Mouse (Mus musculus) heart, embryonic 11.5 days (tissue): Measurements from ENCODE around the gene Pced1a. TPM values are rescaled to one million over a fixed set of nuclear protein-coding genes. Genes with fewer than 3 reads are reported as not detected.

Source experiments
- ATAC-seq: fragments of 200-750 bp; cut with Nextera tagmentation; replicated peaks from 2 replicates; pipeline ENCODE4 v1.8.0; 2017; ENCODE audit warnings: moderate library complexity; ENCODE audit not compliant: insufficient number of reproducible peaks, low FRiP score, low TSS enrichment
- H3K27ac ChIP-seq: fragments of 300-500 bp; sonication (generic); 2 replicates; pipeline ENCODE4 v1.5.1; 2014; ENCODE audit warnings: mild to moderate bottlenecking, low read depth, low read length
- H3K27me3 ChIP-seq: fragments of 300-500 bp; sonication (generic); 2 replicates; pipeline ENCODE4 v1.6.1; 2014; ENCODE audit warnings: mild to moderate bottlenecking, low read length, mixed read lengths; ENCODE audit not compliant: control insufficient read depth, insufficient read depth
- H3K36me3 ChIP-seq: fragments of 300-500 bp; sonication (generic); 2 replicates; pipeline ENCODE4 v1.6.1; 2014; ENCODE audit warnings: mild to moderate bottlenecking, low read length, moderate library complexity, mixed read lengths; ENCODE audit not compliant: control insufficient read depth, insufficient read depth
- H3K4me1 ChIP-seq: fragments of 300-500 bp; sonication (generic); 2 replicates; pipeline ENCODE4 v1.6.1; 2014; ENCODE audit warnings: low read length; ENCODE audit not compliant: control insufficient read depth, insufficient read depth
- H3K4me2 ChIP-seq: fragments of 300-500 bp; sonication (generic); 2 replicates; pipeline ENCODE4 v1.6.1; 2014; ENCODE audit warnings: mild to moderate bottlenecking, moderate library complexity
- H3K4me3 ChIP-seq: fragments of 300-500 bp; sonication (generic); 2 replicates; pipeline ENCODE4 v1.5.1; 2014; ENCODE audit warnings: low read depth, low read length
- H3K9ac ChIP-seq: fragments of 300-500 bp; sonication (generic); 2 replicates; pipeline ENCODE4 v1.6.1; 2014; ENCODE audit warnings: mild to moderate bottlenecking, low read depth, low read length, moderate library complexity
- H3K9me3 ChIP-seq: fragments of 300-500 bp; sonication (generic); replicated peaks from 2 replicates; pipeline ENCODE4 v1.6.1; 2016; ENCODE audit warnings: low read length; ENCODE audit not compliant: control insufficient read depth
- WGBS: fragments of 180-500 bp; shearing (Covaris S2); extraction: QIAGEN DNeasy Blood & Tissue Kit; methylation state at CpG from one replicate; pipeline ENCODE4 v1.1.7; 2014; ENCODE audit not compliant: insufficient replicate concordance; 5-methylcytosine and 5-hydroxymethylcytosine counted together
- polyA plus RNA-seq: library from polyadenylated mRNA; unstranded; fragments of >200 nt; fragmentation: Nextera tagmentation; extraction: Ambion mirVana; gene quantifications from 2 replicates; pipeline ENCODE4 v1.2.1, GENCODE M21; 2014

Gene Pced1a
- polyA plus RNA-seq, 1 experiment from 2014 or later: 7.9 TPM

- no peaks in the 10 kb centered on the region for H3K27me3 ChIP-seq
- H3K4me1 ChIP-seq: peaks cover 23% of the 10 kb centered on the region
- no peaks in the 10 kb centered on the region for H3K36me3 ChIP-seq
- no peak overlapping the region for H3K4me2 ChIP-seq
- H3K4me3 ChIP-seq: no peak overlapping the region
- no peaks in the 10 kb centered on the region for H3K9me3 ChIP-seq
- H3K9ac ChIP-seq: no peak overlapping the region
- no peak for ATAC-seq
- no peak overlapping the region for H3K27ac ChIP-seq
Measured at GRCm38 (mm10) chr2:130448449-130448848, 23.9 kb upstream of the Pced1a start.

- H3K9me3 ChIP-seq: no peaks in the 10 kb centered on the region
- no peaks in the 10 kb centered on the region for H3K27me3 ChIP-seq
- 84% methylated on average over 10 of the region's 10 CpGs for WGBS
- H3K4me2 ChIP-seq: no peak overlapping the region
- no peak overlapping the region for H3K27ac ChIP-seq
- H3K4me3 ChIP-seq: no peak overlapping the region
- no peaks in the 10 kb centered on the region for H3K4me1 ChIP-seq
- ATAC-seq: no peak
- peaks cover 46% of the 10 kb centered on the region for H3K36me3 ChIP-seq
- H3K9ac ChIP-seq: no peak overlapping the region
Measured at GRCm38 (mm10) chr2:130442162-130442561, 17.7 kb upstream of the Pced1a start.

- Histone ChIP-seq H3K27ac (no peak overlapping the region), H3K4me2 (no peak overlapping the region), H3K36me3 (peaks cover 46% of the 10 kb centered on the region), H3K4me1 (no peaks in the 10 kb centered on the region), H3K4me3 (no peak overlapping the region), H3K9me3 (no peaks in the 10 kb centered on the region), H3K9ac (no peak overlapping the region), H3K27me3 (no peaks in the 10 kb centered on the region)
- no peak for ATAC-seq
- 86% methylated on average over 4 of the region's 4 CpGs for WGBS
Measured at GRCm38 (mm10) chr2:130439840-130440480, 15.5 kb upstream of the Pced1a start.

GRCm38 (mm10) chr2:130438861-130439260, 14.4 kb upstream of the Pced1a start:
- H3K9me3 ChIP-seq: no peaks in the 10 kb centered on the region

GRCm38 (mm10) chr2:130436769-130437168, 12.3 kb upstream of the Pced1a start:
- no peak overlapping the region for H3K27ac ChIP-seq
- 95% methylated on average over 1 of the region's 1 CpGs for WGBS
- H3K36me3 ChIP-seq: peaks cover 34% of the 10 kb centered on the region
- ATAC-seq: no peak
- H3K4me3 ChIP-seq: no peak overlapping the region
- H3K9ac ChIP-seq: no peak overlapping the region
- H3K27me3 ChIP-seq: no peaks in the 10 kb centered on the region
- H3K9me3 ChIP-seq: no peaks in the 10 kb centered on the region
- no peak overlapping the region for H3K4me2 ChIP-seq
- 0 out of 2 replicates have a peak, but pooled peaks cover 2% of the 10 kb centered on the region for H3K4me1 ChIP-seq

More at GRCm38 (mm10) chr2:130438861-130439260, 14.4 kb upstream of the Pced1a start:
- H3K36me3 ChIP-seq: peaks cover 46% of the 10 kb centered on the region
- H3K9ac ChIP-seq: no peak overlapping the region
- no peak overlapping the region for H3K4me3 ChIP-seq
- WGBS: 90% methylated on average over 3 of the region's 3 CpGs
- no peaks in the 10 kb centered on the region for H3K4me1 ChIP-seq
- no peak for ATAC-seq
- no peak overlapping the region for H3K27ac ChIP-seq
- no peaks in the 10 kb centered on the region for H3K27me3 ChIP-seq
- H3K4me2 ChIP-seq: no peak overlapping the region

- WGBS: 22% methylated on average over 4 of the region's 4 CpGs
- no peak for ATAC-seq
- no peaks in the 10 kb centered on the region for H3K27me3 ChIP-seq
Measured at GRCm38 (mm10) chr2:130433152-130433551, 8.7 kb upstream of the Pced1a start.

GRCm38 (mm10) chr2:130432157-130432556, 7.7 kb upstream of the Pced1a start:
- Histone ChIP-seq H3K4me1 (peaks cover 2% of the 10 kb centered on the region; the same call in 1 of the 2 replicates), H3K9ac (no peak overlapping the region), H3K27ac (no peak overlapping the region), H3K9me3 (no peaks in the 10 kb centered on the region), H3K4me2 (no peak overlapping the region), H3K27me3 (no peaks in the 10 kb centered on the region), H3K4me3 (no peak overlapping the region), H3K36me3 (no peaks in the 10 kb centered on the region)
- whole genome bisulfite sequencing: 75% methylated on average over 3 of the region's 3 CpGs
- no peak for ATAC-seq

More at GRCm38 (mm10) chr2:130433152-130433551, 8.7 kb upstream of the Pced1a start:
- peaks cover 4% of the 10 kb centered on the region for H3K36me3 ChIP-seq
- no peak overlapping the region for H3K27ac ChIP-seq
- no peak overlapping the region for H3K9ac ChIP-seq
- no peaks in the 10 kb centered on the region for H3K9me3 ChIP-seq
- no peak overlapping the region for H3K4me2 ChIP-seq
- H3K4me3 ChIP-seq: no peak overlapping the region
- H3K4me1 ChIP-seq: peaks cover 2% of the 10 kb centered on the region; the same call in 1 of the 2 replicates

- ATAC-seq: no peak
- Histone ChIP-seq H3K9me3 (no peaks in the 10 kb centered on the region), H3K9ac (no peak overlapping the region), H3K4me2 (no peak overlapping the region), H3K36me3 (no peaks in the 10 kb centered on the region), H3K4me3 (no peak overlapping the region), H3K27me3 (no peaks in the 10 kb centered on the region), H3K4me1 (peaks cover 2% of the 10 kb centered on the region; the same call in 1 of the 2 replicates), H3K27ac (no peak overlapping the region)
- 76% methylated on average over 3 of the region's 3 CpGs for WGBS
Measured at GRCm38 (mm10) chr2:130430484-130430883, 6.0 kb upstream of the Pced1a start.

- Histone ChIP-seq H3K4me2 (no peak overlapping the region), H3K27ac (no peak overlapping the region), H3K4me3 (no peak overlapping the region), H3K4me1 (peaks cover 7% of the 10 kb centered on the region; the same call in 1 of the 2 replicates), H3K36me3 (no peaks in the 10 kb centered on the region), H3K9me3 (no peaks in the 10 kb centered on the region), H3K27me3 (no peaks in the 10 kb centered on the region), H3K9ac (no peak overlapping the region)
- 51% methylated on average over 2 of the region's 2 CpGs for WGBS
- no peak for ATAC-seq
Measured at GRCm38 (mm10) chr2:130429851-130430250, 5.3 kb upstream of the Pced1a start.
